Mouse (Mus musculus) C3H10T1/2 (cell line): ENCODE measurements around the gene Tmem97. TPM values are rescaled to one million over a fixed set of nuclear protein-coding genes. Genes with fewer than 3 reads are reported as not detected.

Source experiments
- polyA plus RNA-seq, 2 experiments: library from polyadenylated mRNA; unstranded; fragments of >200 nt; fragmentation: generic; extraction: Trizol; gene quantifications; one replicate each; pipeline ENCODE4 v1.2.1; 2012; ENCODE audit warnings: missing spikeins in 2 of 2

Tmem97 gene
- 100 to 1,000 TPM in 1 of 2 experiments, 10 to 100 TPM in 1; 50.5 to 224 TPM for polyA plus RNA-seq

GRCm38 (mm10) chr11:78550168-78551058 is at the start of gene Tmem97:
Tmem97 (minus strand) TSS chr11:78550777.

DNA sequence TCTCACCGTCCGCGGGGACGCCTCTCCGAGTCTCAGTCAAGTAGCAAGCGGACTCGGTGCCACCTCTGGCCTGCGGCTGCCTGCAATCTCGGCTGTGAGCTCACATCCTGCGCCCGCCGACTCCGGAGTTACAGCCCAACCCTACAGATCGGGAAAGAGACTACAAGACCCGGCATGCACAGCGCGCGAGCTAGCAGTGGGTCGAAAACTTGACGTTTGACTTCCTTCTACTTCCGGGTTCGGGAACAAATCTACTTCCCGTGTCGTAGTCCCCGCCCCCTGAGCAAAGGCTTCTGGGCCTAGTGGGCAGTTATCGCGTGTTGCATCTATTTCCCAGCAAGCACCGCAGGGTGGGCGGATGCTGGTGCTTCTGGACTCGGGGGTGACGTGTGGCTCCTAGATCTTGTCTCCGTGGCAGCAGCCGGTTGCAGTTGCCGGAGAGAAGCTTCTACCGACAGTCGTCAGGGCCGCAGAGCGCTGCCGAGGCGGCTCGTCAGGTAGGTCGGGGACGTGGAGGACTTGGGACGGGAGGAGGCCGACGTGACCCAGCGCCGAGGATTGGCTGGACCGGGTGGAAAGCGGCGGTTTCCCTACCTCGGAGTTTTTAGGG is 14.4 kb downstream of the Tmem97 start, which contains the start of the genes Tnfaip1 and Ift20:
Gene Tnfaip1 (minus strand): TSS at position 253 of the 610 bp plus-strand sequence.
Gene Ift20 (plus strand): TSS at position 282 of the 610 bp plus-strand sequence.

GRCm38 (mm10) chr11:78512025-78512957 is 38.3 kb downstream of the Tmem97 start, which contains the start of the genes Tmem199 and Poldip2:
Tmem199 (minus strand) TSS chr11:78512172.
Poldip2 (plus strand) TSS chr11:78512193.

DNA sequence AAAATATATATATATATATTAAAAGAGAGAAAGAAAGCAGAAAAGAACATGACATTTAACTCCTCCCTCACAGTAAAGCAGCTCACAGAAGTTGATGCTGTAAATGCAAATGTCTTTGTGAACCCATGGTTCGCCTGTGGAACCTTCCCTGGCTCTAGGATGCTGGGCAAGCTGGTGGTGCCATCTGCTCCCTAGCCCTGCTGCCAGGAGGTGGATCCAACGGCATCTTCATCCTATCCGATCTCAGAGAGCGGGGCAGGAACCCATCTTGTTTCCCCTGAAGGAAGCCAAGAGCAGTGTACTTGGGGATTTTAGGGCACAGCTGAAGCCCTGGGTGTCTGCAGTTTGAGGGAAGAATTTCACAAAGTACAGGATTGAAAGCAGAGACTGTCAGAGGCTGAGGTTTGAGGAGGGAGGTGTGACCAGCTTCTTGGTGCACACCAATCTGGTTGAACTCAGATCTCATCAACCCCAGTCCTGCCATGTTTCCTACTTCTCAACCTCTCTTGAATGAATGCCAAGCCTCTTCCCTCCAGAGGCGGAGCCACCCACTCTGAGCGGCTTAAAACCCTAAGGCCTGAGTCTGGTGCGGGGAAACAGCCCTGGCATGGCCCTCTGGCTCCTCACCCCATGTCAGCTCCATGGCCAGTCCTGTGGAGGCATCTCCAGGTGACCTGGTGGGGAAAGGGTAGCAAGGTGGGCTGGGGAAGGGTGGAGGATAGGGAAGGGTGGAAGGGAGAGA is 47.5 kb downstream of the Tmem97 start, which contains the start of gene Sebox:
Gene Sebox (plus strand): TSS at position 539 of the 742 bp plus-strand sequence.

GRCm38 (mm10) chr11:78499004-78499403 is 51.6 kb downstream of the Tmem97 start, which contains the start of gene Vtn:
Vtn (plus strand) TSS chr11:78499091.

GRCm38 (mm10) chr11:78497544-78498522 is 52.7 kb downstream of the Tmem97 start, which contains the start of gene Sarm1:
Sarm1 (minus strand) TSS chr11:78497754.

Other genes starting within 250 kb of the Tmem97 start
- 10 to 100 TPM in 1 of 2 experiments, 1 to 10 TPM in 1; 8.1 to 38.0 TPM for gene Spag5, start 249.2 kb downstream of the Tmem97 start, polyA plus RNA-seq
- under 1 TPM; 0.09 to 0.91 TPM for gene Aldoc, start 227.8 kb downstream of the Tmem97 start, polyA plus RNA-seq
- 10 to 100 TPM; 30.3 to 84.7 TPM for gene Pigs, start 222.4 kb downstream of the Tmem97 start, polyA plus RNA-seq
- gene Unc119, start 207.3 kb downstream of the Tmem97 start, polyA plus RNA-seq, result 10 to 100 TPM; 22.4 to 75.8 TPM
- gene Foxn1, start 164.2 kb downstream of the Tmem97 start, polyA plus RNA-seq, result under 1 TPM; 0.02 to 0.05 TPM
- not detected for gene Slc13a2, start 128.6 kb downstream of the Tmem97 start, polyA plus RNA-seq
- 10 to 100 TPM; 10.1 to 12.5 TPM for gene Slc46a1, start 85.1 kb downstream of the Tmem97 start, polyA plus RNA-seq
- gene Sarm1, start 53.0 kb downstream of the Tmem97 start, polyA plus RNA-seq, result 1 to 10 TPM in 1 of 2 experiments, under 1 TPM in 1; 0.87 to 3.5 TPM
- gene Vtn, start 51.7 kb downstream of the Tmem97 start, polyA plus RNA-seq, result under 1 TPM in 1 of 2 experiments, not detected in 1; 0.09 TPM
- gene Sebox, start 47.3 kb downstream of the Tmem97 start, polyA plus RNA-seq, result not detected
- gene Tmem199, start 38.6 kb downstream of the Tmem97 start, polyA plus RNA-seq, result 10 to 100 TPM; 10.3 to 14.8 TPM
- 100 to 1,000 TPM in 1 of 2 experiments, 10 to 100 TPM in 1; 95.3 to 100 TPM for gene Poldip2, start 38.6 kb downstream of the Tmem97 start, polyA plus RNA-seq
- 10 to 100 TPM; 42.0 to 44.5 TPM for gene Tnfaip1, start 14.4 kb downstream of the Tmem97 start, polyA plus RNA-seq
- gene Ift20, start 14.4 kb downstream of the Tmem97 start, polyA plus RNA-seq, result 10 to 100 TPM; 13.1 to 95.5 TPM
- 1 to 10 TPM in 1 of 2 experiments, under 1 TPM in 1; 0.77 to 2.7 TPM for gene Nlk, start 146.6 kb upstream of the Tmem97 start, polyA plus RNA-seq
- gene Ccnq, start 201.0 kb upstream of the Tmem97 start, polyA plus RNA-seq, result 10 to 100 TPM; 22.7 to 43.2 TPM